Mouse (Mus musculus) forebrain, embryonic 14.5 days (tissue): ENCODE measurements at regions not wholly inside any gene's neighbourhood (a gene's known extent, or its start where the extent isn't known, plus 50 kb on each side); places are given as distances from the start of the nearest gene placed in this dataset.

ENCODE experiments used
- ATAC-seq: fragments of 200-750 bp; cut with Nextera tagmentation; 2 replicates; pipeline ENCODE4 v1.8.0; 2017; ENCODE audit warnings: mild to moderate bottlenecking, moderate library complexity
- DNase-seq: peaks from one replicate; pipeline ENCODE4 v3.0.0-alpha.2; 2015; ENCODE audit warnings: low spot score
- H3K27ac ChIP-seq: fragments of 300-500 bp; sonication (generic); 2 replicates; pipeline ENCODE4 v1.5.1; 2014; ENCODE audit warnings: low read depth, mild to moderate bottlenecking, control low read depth, low read length, moderate library complexity
- H3K27me3 ChIP-seq: fragments of 300-500 bp; sonication (generic); replicated peaks from 2 replicates; pipeline ENCODE4 v1.6.1; 2014; ENCODE audit warnings: low read length, control low read depth, mixed read lengths; ENCODE audit not compliant: control insufficient read depth, insufficient read depth
- H3K36me3 ChIP-seq: fragments of 300-500 bp; sonication (generic); 2 replicates; pipeline ENCODE4 v1.6.1; 2014; ENCODE audit warnings: low read length, control low read depth; ENCODE audit not compliant: control insufficient read depth, insufficient read depth
- H3K4me1 ChIP-seq: fragments of 300-500 bp; sonication (generic); 2 replicates; pipeline ENCODE4 v1.6.1; 2014; ENCODE audit warnings: antibody characterized with exemption, low read length, control low read depth; ENCODE audit not compliant: control insufficient read depth, insufficient read depth
- H3K4me2 ChIP-seq: fragments of 300-500 bp; sonication (generic); 2 replicates; pipeline ENCODE4 v1.6.1; 2014; ENCODE audit warnings: mild to moderate bottlenecking, control low read depth, low read length
- H3K4me3 ChIP-seq: fragments of 300-500 bp; sonication (generic); 2 replicates; pipeline ENCODE4 v1.5.1; 2014; ENCODE audit warnings: low read depth, low read length, control low read depth
- H3K9ac ChIP-seq: fragments of 300-500 bp; sonication (generic); 2 replicates; pipeline ENCODE4 v1.6.1; 2014; ENCODE audit warnings: mild to moderate bottlenecking, low read length, control low read depth, moderate library complexity
- H3K9me3 ChIP-seq: fragments of 300-500 bp; sonication (generic); replicated peaks from 2 replicates; pipeline ENCODE4 v1.6.1; 2016; ENCODE audit warnings: low read length, control low read depth, mixed read lengths; ENCODE audit not compliant: control insufficient read depth
- WGBS: fragments of 180-500 bp; shearing (Covaris S2); extraction: QIAGEN DNeasy Blood & Tissue Kit; methylation state at CpG from one replicate; pipeline ENCODE4 v1.1.7; 2014; 5-methylcytosine and 5-hydroxymethylcytosine counted together

DNA sequence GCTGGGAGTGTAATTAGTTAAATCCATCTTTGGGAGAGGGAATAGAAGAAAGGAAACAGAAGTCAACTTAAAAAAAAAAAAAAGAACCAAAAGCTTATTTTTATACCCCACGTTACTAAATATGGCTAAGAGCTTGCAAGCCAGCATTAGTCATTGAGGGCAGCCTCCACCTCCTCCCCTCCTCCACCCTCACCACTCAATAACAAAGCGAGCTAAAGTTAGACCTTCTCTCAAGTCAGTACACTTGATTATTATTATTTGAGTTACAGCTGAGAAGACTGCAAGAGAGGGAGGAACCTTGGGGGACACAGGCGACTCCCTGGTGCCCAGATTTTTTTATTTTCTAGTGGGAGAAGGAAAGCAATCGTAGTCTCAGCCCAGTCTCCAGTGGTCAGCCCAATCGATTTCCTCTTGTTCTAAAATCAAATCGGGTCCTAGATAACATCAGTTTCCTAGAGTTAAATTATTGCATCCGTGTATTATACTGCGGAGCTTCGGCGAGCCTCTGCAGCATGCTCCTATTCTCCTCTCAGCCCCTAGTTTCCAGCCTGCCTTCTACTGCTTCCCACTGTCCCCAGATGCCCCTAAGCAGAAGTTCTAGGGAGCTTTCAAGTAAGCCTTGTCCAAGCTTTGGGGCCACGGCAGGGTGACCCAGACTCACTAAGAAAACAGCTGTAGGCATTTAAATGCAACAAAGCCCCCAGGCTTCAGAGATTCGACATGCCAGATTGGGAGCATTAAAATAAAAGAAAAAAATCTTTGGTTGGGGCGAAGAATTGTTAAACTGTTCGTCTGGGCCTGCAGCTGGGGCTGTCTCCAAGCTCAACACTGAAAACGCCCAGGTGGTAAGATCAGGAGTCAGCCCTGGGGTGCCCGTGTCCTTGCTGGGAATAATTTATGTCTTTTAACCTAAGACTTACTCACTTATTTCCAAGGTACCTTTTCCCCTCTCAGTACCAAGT lies 196.0 kb upstream of the BC052040 start:
- Histone ChIP-seq H3K4me2 (no peak overlapping the region), H3K36me3 (no peaks in the 10 kb centered on the region), H3K9ac (no peak overlapping the region), H3K9me3 (no peaks in the 10 kb centered on the region), H3K4me3 (no peak overlapping the region), H3K27me3 (no peaks in the 10 kb centered on the region), H3K27ac (no peak overlapping the region), H3K4me1 (peaks cover 15% of the 10 kb centered on the region)
- ATAC-seq (no peak), DNase-seq (no peak)
- WGBS, result 55% methylated on average over 16 of the region's 16 CpGs

DNA sequence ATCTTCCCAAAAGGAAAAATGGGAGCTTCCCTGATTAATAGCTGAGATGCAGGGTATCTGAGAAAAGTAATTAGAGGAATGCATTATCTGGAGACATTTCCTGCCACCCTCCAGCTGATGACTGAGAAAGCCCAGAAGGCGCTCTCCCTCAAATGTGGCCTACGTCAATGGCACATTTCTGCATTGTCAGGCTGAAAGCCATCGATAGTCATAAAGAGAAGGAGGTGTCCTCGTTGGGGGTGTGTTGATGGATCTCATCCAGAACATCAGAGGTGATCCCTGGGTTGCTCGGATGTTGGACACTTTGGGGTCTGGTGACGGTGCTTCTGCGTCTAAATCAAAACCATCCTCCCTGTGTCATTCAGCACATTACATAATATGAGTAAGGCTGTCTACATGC lies 189.9 kb upstream of the BC052040 start:
- no peaks in the 10 kb centered on the region for H3K9me3 ChIP-seq
- ATAC-seq (no peak), DNase-seq (no peak)
- no peak overlapping the region for H3K4me3 ChIP-seq
- no peak overlapping the region for H3K9ac ChIP-seq
- no peaks in the 10 kb centered on the region for H3K4me1 ChIP-seq
- H3K4me2 ChIP-seq, result no peak overlapping the region
- no peaks in the 10 kb centered on the region for H3K36me3 ChIP-seq
- WGBS, result 93% methylated on average over 7 of the region's 7 CpGs
- H3K27ac ChIP-seq, result no peak overlapping the region
- H3K27me3 ChIP-seq, result no peaks in the 10 kb centered on the region

DNA sequence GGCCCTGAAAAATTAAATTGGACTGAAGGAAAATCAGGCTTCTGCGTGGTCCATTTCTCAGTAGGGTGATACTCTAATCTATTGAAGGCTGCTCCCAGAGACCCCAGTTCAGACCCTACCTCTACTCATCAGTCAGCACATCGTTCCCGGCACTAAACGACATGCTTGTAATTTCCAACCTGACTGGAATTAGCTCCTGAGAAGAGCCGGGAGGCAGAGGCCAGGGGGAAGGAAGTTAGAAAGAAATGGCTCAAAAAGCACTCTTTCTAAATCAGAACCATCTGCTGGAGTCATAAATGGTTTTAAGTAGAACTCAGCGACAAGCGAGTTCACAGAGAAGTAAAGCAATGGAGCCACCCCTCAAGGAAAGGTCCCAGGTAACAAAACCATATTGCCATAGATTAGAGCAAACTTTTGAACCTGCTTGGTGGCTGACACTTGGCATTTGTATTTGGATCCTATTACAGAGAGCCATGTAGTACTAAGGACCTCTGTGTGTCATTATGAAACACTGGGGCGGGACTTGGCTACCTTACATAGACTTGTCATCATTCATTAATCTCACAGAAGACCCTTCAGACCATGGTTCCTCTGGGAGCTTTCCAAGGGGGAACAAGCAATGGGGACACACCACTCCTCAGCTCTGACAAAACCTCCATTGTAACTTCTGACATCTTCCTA lies 189.3 kb upstream of the BC052040 start:
- no peak overlapping the region for H3K4me2 ChIP-seq
- no peak for DNase-seq
- no peak for ATAC-seq
- no peaks in the 10 kb centered on the region for H3K27me3 ChIP-seq
- no peak overlapping the region for H3K27ac ChIP-seq
- H3K9me3 ChIP-seq, result no peaks in the 10 kb centered on the region
- H3K9ac ChIP-seq, result no peak overlapping the region
- H3K4me3 ChIP-seq, result no peak overlapping the region
- no peaks in the 10 kb centered on the region for H3K4me1 ChIP-seq
- no peaks in the 10 kb centered on the region for H3K36me3 ChIP-seq
- WGBS, result 88% methylated on average over 8 of the region's 8 CpGs

DNA sequence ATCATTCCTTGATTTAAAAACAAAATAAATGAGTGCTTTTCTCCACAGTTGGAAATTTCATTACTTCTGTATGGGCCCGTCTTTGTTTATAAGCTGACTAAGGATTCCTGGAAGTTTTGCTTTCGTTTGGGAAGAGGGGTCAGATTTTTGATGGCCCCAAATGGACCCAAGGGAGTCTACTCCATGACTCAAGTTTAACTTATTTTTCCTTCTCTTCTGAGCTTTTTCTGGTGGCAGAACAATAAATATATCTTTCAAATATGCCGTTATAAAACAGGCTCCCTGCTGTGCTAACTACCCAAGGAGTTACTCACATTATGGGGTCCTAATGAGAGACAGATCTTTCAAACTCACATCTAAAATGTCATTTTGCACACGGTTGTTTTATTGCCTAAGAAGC lies 187.4 kb upstream of the BC052040 start:
- ATAC-seq, result no peak
- DNase-seq, result no peak
- Histone ChIP-seq H3K27me3 (no peaks in the 10 kb centered on the region), H3K9me3 (no peaks in the 10 kb centered on the region), H3K27ac (no peak overlapping the region), H3K4me2 (no peak overlapping the region), H3K9ac (no peak overlapping the region), H3K36me3 (no peaks in the 10 kb centered on the region), H3K4me1 (no peaks in the 10 kb centered on the region), H3K4me3 (no peak overlapping the region)
- WGBS, result 67% methylated on average over 4 of the region's 4 CpGs

DNA sequence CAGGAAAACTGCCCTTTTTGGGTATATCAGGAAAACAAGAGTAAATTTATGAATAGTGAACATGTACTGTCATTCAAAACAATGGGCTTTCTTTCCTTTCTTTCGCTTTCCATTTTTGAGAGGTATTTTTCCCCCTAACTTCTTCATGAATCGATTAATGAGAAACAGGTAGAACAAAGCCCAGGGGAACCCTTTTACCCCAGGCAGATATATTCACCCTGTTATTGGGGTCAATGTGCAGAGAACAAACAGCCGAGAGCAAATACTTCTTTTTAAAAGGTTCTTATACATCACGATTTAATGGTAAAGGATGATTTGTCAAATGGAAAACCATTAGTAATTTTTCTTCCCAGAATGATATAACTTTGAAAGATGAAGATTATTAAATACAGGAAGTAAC lies 183.0 kb upstream of the BC052040 start:
- Histone ChIP-seq H3K27me3 (no peaks in the 10 kb centered on the region), H3K4me3 (no peak overlapping the region), H3K36me3 (no peaks in the 10 kb centered on the region), H3K4me2 (no peak overlapping the region), H3K9ac (no peak overlapping the region), H3K9me3 (no peaks in the 10 kb centered on the region), H3K27ac (no peak overlapping the region), H3K4me1 (no peaks in the 10 kb centered on the region)
- DNase-seq, result no peak
- WGBS, result 90% methylated on average over 4 of the region's 4 CpGs
- no peak for ATAC-seq

DNA sequence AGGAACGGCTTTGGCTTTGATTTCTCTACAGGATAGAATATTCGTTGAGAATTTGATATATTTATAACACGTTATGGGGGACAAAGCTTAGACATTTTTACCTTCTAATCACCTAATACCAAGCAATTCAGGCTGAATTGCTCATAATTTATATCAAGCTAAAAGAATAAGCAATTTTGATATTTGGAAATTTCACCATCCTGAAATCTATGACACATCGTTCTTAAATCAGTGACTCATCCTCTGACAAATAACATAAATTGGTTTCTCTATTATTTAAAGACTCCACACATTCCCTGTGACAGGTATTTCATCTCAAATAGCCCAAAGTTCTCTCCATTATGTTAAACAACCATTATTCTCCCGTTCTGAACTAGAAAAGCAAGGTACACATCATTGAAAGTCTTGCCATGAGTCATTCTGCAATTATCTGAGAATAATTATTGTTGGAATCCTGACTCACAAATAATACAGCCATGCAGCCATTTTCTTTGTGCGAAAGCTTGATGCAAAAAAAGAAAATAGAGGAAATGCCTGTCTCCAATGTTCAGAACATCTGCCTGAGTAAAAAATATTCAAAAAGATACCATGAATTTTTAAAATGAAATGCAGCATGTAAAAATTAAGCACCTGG lies 182.3 kb upstream of the BC052040 start:
- no peaks in the 10 kb centered on the region for H3K4me1 ChIP-seq
- no peak overlapping the region for H3K4me3 ChIP-seq
- H3K9ac ChIP-seq, result no peak overlapping the region
- DNase-seq, result no peak
- no peaks in the 10 kb centered on the region for H3K36me3 ChIP-seq
- 84% methylated on average over 6 of the region's 6 CpGs for WGBS
- ATAC-seq, result no peak
- no peaks in the 10 kb centered on the region for H3K27me3 ChIP-seq
- H3K4me2 ChIP-seq, result no peak overlapping the region
- no peak overlapping the region for H3K27ac ChIP-seq
- H3K9me3 ChIP-seq, result no peaks in the 10 kb centered on the region

DNA sequence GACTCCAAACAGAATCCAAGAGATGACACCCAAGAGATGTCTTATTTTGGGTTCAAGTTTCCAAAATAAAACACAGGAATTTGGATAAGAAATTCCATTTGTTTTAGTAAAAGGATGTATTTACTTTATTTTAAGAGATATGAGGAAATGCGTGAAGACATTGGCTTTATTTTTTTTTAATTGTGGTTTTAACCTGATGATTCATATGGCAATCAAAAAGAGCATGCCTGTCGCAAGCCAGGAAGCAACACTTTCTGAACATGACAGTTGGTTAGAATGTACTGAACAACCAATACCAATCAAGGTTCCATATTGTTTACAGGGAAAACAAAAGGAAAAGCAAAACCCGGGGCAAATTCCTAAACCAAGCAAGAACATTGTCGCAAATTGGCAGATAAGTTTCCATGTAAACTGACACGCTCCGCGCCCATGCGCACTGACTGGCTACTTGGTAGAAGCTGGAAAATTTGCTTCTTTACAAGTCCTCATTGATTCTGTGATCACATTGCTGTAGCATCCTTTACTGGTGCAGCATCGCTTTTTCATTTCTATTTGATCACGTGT lies 181.4 kb upstream of the BC052040 start:
- H3K4me1 ChIP-seq, result no peaks in the 10 kb centered on the region

DNA sequence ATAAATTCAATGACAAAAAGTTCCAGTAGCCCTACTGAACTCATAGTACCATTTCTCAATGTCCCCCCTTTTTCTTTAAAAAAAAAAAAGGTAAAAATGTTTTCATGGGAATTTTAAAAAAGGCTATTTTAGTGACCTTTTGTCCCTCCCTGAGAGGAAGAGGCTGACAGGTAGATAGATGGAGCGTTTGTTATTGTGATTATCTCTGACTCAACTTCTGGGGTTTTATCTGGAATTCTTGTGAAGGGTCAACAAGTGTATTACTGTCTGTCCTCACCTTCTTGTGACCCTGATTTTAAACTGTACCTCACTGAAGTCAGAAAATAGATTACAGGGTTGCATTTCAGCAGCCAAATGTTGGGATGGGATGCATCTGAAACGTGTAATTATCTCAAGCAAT lies 179.3 kb upstream of the BC052040 start:
- Histone ChIP-seq H3K27me3 (no peaks in the 10 kb centered on the region), H3K4me1 (no peaks in the 10 kb centered on the region), H3K36me3 (no peaks in the 10 kb centered on the region), H3K4me3 (no peak overlapping the region), H3K9me3 (no peaks in the 10 kb centered on the region), H3K27ac (no peak overlapping the region), H3K9ac (no peak overlapping the region), H3K4me2 (no peak overlapping the region)
- WGBS, result 82% methylated on average over 2 of the region's 2 CpGs
- DNase-seq (no peak), ATAC-seq (no peak)

More for the DNA sequence above, 181.4 kb upstream of the BC052040 start:
- DNase-seq (no peak), ATAC-seq (no peak)
- Histone ChIP-seq H3K9ac (no peak overlapping the region), H3K27ac (no peak overlapping the region), H3K4me2 (no peak overlapping the region), H3K36me3 (no peaks in the 10 kb centered on the region), H3K27me3 (no peaks in the 10 kb centered on the region), H3K9me3 (no peaks in the 10 kb centered on the region), H3K4me3 (no peak overlapping the region)
- WGBS, result 95% methylated on average over 10 of the region's 10 CpGs
